Mouse (Mus musculus) layer of hippocampus, adult 9-11 months (tissue): Measurements from ENCODE around the gene Tcl1b2.
"Not testable (repeated sequence)": the region's sequence is repeated elsewhere in the genome, so short reads cannot be mapped to it uniquely, and the experiment has no call there.

Source experiments
- DNase-seq: peaks from one replicate; pipeline ENCODE4 v3.0.0; 2022

Tcl1b2 gene

GRCm38 (mm10) chr12:105174318-105174717, 28.5 kb downstream of the Tcl1b2 start:
- peak; percentile 5 for DNase-seq

GRCm38 (mm10) chr12:105176044-105176443, 30.2 kb downstream of the Tcl1b2 start, which contains the start of gene Tcl1b5:
Gene Tcl1b5 (plus strand): TSS chr12:105176344.
- not testable (repeated sequence) for DNase-seq

GRCm38 (mm10) chr12:105181040-105181644, 35.3 kb downstream of the Tcl1b2 start:
- not testable (repeated sequence) for DNase-seq

- DNase-seq: not testable (repeated sequence)
These were observed 43.2 kb downstream of the Tcl1b2 start for GRCm38 (mm10) chr12:105188980-105189379.

- DNase-seq: not testable (repeated sequence)
These were observed 44.9 kb downstream of the Tcl1b2 start, which contains the start of gene Tcl1b3 for GRCm38 (mm10) chr12:105190743-105191142. Gene Tcl1b3 (plus strand): TSS chr12:105191043.

- DNase-seq: not testable (repeated sequence)
These were observed 54.1 kb downstream of the Tcl1b2 start for GRCm38 (mm10) chr12:105199684-105200497.

GRCm38 (mm10) chr12:105201657-105202056, 55.8 kb downstream of the Tcl1b2 start, which contains the start of gene Tcl1b4:
Gene Tcl1b4 (plus strand): TSS chr12:105201957.
- not testable (repeated sequence) for DNase-seq
